Mouse (Mus musculus) cortical plate, adult 2 months (tissue): Measurements from ENCODE around the gene Slc10a3.

Experiments used
- CTCF ChIP-seq: fragments of 200-500 bp; IDR thresholded peaks from 2 replicates; pipeline ENCODE4 v1.5.1; 2011; ENCODE audit warnings: mild to moderate bottlenecking, control low read depth, low read length; ENCODE audit not compliant: insufficient read depth; ENCODE audit errors: extremely low read depth
- POLR2A ChIP-seq: fragments of 200-500 bp; IDR thresholded peaks from 2 replicates; pipeline ENCODE4 v1.6.1; 2011; ENCODE audit warnings: mild to moderate bottlenecking, low read length, control low read depth; ENCODE audit not compliant: insufficient read depth; ENCODE audit errors: extremely low read depth

- TF ChIP-seq CTCF = no peak
- TF ChIP-seq POLR2A = peak; percentile 88
Observed at GRCm38 (mm10) chrX:74392535-74393443, 19.6 kb upstream of the Slc10a3 start, which contains the start of the genes Fam3a and Ikbkg.
